Mouse (Mus musculus) skeletal muscle tissue, adult 2 months (tissue): ENCODE data around the gene Wwox.

Source experiments
- DNase-seq: peaks from one replicate; pipeline ENCODE4 v3.0.0-alpha.2; 2012; ENCODE audit warnings: low read depth, low spot score

Gene Wwox

DNA sequence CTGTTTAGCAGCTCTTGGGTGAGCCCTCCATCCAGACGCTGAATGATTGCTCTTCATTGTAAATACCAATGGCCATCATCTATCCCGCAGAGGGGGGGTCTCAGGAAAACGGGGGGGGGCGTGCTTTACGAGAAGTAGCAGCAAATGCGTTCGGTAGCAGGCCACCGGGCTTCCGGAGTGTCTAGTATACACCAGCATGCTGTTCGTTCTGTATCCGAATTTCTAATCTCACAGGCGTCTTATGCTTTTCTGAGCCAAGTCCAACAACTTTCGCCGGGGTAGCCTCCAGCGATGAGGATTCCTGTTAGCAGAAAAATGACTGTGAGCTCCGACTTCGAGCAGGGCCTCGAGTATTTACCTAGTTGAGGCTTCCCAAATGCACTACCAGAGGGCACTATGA, 719.8 kb downstream of the Wwox start:
- peak; percentile 30 for DNase-seq

DNA sequence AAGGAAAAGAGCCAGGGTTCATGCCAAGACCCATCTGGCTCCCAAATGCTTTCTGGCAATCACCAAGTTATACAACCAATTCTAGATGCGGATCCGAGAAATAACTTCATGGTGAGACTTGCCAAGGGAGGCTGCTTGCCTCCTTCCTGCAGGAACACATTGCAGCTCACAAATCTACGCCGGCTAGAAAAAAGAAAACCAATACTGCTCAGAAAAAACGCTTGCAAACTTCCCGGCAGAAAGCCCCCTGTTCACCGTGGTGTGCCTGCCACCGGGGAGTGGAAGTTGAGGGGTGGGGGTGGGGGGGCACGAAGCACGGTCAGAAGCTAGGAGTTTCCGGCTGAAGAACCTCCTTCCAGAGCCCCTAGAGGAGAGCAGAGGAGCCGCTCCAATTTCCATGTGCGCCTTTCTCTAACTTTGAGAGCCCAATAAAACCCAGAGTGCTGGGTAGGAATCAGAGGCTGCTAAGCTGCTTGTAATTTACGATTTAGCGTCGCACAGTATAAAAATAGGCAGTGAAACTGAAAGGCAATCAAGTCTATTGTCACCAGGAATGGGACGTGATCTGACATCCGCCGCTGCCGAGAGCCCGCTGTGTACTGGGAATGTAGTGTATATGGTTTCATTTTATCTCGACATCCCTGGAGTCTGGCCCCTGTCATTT, 720.4 kb downstream of the Wwox start:
- peak; percentile 51 for DNase-seq

DNA sequence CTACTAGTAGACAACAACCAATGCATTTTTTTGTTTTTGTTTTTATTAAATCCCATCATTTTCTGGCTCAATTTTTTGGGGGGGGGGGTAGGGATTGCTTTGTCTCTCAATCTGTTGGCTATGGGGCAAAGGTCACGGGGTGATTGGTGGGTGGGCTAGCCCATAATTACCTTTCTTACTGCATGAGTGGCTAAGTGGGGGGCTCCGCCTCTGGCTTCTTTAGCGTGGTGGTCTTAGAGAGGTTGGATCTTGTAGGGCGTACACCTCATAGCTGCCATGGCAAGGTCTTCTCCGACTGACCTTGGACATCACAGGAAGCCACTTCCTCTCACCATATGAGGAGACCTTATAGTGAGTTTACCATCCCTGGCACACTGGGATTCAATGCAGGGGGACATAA, 721.0 kb downstream of the Wwox start:
- DNase-seq: no peak

DNA sequence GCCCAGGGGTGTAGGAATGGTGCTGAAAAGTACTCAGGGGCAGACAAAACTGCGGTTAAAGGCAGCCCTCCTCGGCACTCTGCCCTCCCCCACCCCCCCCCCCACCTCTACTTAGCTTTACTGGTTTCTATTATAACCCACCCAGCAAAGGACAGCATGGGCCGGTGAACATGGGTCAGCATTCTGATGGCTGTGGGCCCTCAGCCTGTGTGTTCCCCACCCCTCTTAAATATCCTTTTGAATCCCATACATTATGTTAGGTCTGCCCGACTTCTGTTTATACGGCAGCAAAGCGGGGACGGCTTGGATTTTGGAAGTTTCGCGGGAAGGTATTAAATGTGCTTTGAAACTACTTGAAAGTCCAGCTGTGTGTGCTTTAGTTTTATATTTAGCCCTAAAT, 722.1 kb downstream of the Wwox start:
- no peak for DNase-seq

DNA sequence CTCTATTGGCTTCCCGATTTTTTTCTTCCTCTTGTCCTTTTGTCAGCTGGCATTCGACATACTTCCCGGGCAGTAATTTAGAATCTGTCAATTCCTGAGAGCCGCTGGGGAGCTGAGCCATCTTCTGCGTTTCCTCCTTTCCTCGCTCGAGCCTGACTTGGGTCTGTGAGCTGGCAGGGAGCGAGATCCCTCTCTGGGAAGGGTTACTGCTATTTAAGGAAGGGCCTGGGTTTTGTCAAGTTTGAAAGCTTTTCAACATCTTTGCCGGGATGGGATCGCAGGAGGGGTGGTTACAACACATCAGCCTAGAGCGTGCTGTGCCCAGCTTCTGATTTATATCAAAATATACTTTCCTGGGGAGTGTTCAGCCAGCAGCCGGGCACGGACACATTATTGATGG, 725.4 kb downstream of the Wwox start:
- no peak for DNase-seq

DNA sequence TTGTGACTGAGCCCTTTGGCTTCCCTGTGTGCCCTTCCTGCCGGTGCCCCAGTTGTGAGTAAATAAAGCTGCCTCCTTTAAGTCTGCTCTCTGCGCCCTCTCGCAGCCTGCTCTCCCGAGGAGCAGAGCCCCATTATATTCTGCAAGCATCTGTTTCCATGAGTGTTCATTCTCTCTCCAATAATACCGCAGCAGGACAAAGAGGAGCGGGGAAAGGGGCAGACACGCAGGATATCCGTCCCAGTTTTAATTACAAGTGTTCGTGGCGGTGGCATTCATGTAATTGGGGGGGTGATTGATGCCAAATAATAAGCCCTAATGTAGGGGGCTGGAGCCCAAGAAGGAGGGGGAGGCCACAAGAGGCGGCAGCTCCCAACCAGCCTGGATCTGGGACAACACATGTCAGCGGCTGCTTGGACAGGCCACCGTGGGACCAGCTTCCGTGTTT, 734.2 kb downstream of the Wwox start:
- DNase-seq: no peak

DNA sequence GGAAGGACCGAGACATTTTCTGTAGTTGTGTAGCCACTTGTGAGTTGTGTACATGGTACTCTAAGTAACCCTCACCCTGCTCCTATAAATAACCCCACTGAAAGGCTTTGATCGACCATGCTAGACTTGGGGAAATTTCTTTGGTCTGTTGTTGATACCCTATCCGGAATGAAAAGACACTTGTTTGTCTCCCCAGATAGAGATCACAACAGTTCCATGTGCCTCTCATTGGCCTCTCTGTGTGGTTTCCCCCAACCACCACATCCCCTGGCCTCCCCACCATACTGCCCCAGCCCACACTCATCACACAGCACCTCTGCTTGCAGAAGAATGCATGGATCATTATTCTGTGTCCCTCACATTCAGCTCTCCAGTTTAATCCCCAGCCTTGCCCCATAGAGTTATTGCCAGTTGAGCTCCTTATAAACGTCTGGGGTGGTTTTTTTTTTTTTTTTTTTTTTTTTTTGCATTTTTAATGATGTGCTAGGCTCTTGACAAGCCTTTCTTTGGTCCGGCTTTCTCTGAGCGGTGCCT, 746.0 kb downstream of the Wwox start:
- no peak for DNase-seq

DNA sequence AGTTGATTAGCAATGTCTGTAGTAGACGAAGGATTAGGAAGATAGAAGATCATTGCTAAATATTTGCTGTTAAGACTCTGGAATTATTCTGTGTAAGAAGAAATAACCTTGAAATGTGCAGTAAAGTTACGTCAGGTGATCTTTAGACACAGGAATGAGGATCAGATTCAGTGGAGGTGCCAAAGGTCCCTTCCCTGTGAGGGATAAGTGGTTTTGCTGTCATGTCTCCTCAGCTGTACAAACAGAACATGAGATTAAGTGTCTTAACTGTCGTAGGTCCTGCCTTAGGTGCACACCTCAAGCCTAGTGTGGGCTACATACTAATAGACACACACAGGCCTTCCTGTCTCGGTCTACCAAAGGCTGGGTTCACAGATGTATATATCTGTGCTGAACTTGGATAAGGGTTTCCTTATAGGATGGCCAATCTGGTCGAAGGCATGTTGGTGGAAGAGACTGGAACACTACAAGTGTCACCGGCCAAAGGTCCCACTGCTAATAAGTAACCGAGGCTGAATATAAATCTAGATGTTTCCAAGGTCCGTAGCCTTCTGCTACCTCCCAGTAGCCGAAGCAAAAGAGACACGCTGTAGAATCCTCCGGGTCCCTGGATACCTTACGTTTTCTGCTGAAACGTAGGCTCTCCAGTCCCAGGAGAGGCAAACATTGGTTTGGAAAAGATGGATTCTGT, 746.8 kb downstream of the Wwox start:
- DNase-seq: no peak

DNA sequence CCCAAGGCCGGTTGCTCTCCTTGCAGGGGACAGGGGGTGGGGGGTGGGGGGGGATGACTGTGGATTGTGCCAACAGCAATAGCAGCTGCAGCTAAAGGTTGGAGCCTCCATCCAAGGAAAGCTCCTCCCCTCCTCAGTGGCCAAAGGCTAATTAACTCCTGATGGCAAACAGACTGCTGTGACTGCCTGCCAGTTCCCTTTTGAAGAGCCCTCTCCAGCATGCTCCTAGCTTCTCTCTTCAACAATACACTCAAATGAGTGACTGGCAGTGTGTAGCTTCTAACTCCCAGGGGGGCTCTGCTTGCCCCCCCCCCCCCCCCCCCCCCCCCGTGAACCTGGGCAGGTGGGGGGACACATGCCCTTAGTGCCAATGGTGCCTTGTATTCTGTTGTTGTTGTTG, 747.4 kb downstream of the Wwox start:
- peak; percentile 49 for DNase-seq

DNA sequence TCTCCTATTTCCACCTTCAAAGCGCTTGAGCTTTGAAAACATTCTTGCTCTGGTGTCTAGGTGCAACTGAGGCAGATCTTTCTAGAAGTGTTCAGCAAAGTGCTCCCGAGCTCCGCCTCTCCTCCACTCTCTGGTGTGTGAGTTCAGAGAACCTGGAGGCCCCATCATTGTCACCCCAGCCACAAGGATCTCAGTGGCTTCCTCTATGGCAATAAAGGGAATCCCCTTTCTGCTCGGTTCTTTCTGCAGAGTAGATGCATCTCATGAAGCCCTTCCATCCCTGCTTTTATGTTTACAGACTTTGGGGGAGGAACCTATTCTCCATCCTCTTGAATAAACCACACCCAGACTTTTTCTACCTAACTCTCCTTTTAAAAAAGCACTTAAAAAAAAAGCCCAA, 749.0 kb downstream of the Wwox start:
- DNase-seq: no peak

DNA sequence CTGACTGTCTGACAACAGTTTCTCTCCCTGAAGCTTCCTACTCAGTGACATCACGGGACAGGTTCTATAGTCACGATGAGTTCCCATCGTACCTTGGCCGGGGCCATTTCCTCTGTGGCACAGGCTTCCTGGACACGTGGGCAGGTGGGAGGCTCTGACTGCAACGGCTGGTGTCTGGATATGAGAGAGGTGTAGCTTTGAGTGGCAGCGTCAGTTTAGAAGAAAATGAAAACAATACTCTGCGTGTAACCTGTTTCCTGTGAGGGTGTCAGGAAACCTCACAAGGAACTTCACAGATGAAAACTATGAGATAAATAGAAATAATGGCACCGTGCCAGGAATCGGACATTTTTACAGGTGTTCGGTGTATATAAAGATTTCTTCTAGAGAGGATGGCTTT, 750.4 kb downstream of the Wwox start:
- DNase-seq: no peak

DNA sequence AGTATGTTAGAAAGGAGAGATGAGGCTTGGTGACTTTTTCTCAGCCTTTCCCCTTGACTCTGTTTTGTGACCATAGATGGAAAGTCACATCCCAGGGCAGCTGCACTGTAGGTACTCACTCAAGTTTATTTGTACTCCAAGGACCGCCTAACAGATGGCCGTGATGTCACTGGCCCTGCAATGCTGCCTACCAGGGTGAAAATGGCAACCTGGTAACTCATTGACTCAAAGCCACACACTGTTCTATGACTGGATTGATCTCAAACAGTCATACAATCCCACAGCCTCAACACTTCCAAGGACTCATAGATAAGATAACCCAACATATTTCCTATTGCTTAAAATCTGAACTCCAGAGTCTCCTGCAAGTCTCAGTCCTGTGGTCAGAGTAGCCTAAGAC, 754.3 kb downstream of the Wwox start:
- DNase-seq: no peak

DNA sequence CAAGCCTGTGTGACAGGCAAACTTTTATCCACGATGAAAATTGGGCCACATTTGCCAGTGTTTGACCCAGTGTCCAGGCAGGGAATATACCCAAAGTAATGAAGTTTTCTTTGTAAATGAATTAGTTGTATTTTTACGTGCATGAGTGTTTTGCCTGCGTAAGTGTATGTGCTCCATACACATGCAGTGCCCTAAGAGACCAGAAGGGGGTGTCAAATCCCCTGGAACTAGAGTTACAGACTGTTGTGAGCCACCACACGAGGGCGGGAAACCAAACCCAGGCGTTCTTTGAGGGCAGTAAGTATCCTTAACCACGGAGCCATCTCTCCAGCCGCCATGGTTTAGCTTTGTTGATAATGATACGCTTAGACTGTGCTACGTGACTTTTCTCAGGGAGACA, 755.9 kb downstream of the Wwox start:
- DNase-seq: no peak

DNA sequence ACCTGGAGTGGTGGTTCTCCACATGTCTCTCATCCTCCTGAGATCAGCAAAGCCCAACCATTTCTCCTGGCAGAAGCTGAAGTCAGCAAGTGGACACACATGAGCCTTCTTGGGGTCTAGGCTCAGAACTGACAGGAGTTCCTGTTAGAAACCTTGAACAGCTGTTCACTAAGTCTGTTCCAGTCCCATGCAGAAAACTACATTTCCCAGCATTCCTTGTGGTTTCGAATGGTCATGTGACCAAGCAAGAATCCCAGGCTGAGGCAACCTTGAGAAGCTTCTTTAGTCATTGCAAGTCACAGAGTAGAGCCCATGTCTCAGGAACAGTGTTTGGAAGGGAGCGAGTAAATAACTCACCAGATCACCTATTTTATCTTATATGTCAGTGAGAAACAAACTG, 757.4 kb downstream of the Wwox start:
- no peak for DNase-seq

DNA sequence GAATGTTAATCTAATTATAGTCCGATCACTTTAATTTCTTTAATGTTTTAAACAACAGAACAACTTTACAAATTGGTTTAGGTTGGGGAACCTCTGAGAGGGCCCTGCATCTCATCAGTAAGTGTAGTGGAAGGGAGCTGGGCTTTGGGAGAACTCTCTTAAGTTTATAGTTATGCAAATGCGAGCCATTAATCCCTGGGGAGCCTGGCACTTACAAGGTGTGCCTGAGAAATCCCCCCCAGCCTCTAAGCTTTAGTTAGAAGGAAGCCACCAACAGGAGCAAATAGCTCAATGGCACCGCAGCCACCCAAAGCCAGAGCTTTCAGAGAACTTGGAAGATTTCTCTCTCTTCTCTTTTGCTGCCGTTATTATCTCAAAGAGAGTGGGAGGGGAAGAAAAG, 759.7 kb downstream of the Wwox start:
- DNase-seq: no peak

DNA sequence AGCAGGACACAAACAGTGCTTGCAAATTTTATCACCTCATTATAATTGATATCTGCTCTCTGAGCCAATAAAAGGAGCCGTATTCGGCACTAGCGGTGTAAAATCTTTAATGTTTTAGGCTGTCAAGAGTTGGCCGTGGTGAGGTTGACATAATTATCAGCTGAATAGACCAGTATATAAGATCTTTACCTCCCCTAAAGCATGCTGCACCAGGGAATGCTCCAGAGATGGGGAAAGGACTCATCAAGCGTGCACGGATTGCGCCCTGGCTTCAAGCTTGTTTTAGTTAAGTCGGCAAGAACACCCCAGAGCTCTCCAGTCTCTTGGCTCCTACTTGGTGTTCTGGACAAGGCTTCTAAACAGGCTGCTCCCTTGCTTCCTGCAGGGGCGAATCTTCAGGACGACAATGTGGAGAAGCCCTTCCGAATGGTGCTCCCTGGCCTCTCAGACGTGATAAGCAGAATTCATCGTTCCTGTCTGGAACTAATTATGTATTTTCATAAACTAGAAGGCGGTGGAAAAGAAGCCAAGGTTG, 760.2 kb downstream of the Wwox start:
- DNase-seq: no peak

DNA sequence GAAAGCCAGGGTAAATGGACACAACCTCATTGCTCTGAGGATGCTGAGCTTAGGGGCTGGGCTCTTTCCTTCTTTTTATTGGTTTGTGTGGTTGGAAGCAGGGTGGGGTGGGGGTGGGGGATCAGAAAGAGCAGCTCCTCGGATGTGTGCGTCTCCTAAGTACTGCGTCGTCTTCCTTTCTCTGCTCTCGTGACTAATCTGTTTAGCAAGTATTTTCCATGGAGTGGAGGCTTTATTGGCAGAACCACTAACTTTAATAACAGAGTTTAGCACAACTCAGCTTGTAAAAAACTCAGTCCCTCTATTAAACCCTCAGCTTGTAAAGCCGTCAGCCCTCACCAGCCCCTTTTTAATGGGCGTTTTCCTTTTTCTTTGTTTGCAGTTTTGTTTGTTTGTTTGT, 762.3 kb downstream of the Wwox start:
- DNase-seq: no peak

DNA sequence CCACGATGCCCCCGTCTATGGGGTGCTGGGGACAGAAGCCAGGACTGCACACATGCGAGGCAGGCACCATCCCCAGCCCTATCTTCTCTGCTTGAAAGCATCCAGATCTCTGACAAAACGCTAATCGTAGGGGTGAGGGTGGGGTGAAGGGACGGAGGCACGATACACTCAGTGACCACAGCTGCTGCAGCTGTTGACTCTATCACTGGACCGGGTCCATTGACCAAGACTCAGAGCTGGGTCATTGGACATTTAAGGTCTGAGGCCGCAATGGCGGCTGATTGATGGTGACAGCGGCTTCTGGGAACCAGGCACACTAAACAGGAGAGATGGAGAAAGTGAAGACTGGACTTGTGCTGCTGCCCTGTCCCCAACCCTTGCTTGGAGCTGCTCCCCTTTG, 768.0 kb downstream of the Wwox start:
- no peak for DNase-seq

DNA sequence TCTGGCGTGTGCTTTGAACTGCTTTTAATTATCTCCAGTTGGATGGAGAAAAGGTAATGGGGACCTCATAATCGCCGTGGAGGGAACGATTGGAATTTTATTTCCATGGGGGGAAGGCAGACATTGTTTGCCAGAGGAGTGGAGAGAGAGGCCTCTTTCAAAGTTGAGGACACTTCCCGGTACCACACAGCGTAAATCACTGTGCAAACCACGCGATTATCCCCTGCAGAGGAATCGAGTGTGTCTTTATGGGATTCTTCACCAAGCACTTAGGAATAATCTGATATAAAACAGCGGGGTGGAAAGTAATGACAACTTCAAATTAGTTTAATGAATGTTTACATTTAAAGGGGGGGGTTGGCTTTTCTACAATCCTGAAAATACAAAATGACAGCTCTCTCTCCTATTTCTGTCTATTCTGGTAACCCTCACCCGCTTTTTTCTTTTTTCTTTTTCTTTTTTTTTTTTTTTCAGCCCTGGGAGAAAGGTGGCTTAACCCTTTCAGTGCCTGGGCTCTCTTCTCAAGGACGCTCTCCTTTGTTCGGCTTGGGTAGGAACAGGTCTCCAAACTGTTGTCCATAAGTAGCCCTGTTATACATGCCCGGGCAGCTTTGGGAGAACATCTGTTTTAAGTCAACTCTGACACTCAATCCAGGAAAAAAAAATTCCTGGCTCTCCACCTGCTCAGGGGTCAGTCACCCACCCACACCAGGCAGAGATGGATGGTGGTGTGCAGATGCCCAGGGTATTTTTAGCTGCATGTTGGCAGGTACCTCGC, 769.1 kb downstream of the Wwox start:
- DNase-seq: no peak

DNA sequence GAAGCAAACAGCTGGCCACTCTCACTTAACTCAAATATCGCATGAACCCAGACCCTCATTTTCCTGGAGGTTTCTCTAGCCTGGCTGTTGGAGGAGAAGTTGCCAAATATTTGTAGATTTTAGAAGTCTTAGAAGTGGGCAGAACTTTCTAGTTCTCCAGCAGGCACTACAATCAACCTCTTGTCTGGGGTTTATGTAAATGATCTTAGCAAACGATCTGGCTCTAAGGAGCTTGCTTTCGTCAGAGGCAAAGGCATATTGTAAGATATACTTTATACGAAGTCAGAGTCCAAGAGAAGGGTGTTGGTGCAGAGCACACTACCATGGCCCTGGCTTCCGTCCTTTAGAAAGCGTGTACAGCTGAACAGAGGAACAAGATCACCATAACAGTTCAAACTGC, 770.6 kb downstream of the Wwox start:
- DNase-seq: no peak

DNA sequence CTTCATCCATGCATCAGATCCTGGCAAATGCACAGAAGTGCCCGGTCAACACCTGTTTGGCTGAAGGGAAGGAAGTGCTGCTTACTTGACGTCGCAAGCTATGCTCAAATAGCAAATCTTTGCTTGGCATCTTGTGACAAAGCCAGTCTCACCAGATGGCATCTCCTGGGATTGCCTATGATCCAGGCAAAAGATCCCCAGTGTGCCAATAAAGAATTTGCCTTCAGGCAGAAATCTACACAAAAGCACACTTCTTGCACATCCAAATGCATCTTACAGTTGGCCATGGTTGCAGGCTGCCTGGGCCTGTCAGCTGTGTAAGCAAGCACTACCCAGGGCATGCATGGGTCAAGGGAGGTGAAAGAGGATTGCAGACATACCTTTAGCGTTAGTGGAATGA, 773.7 kb downstream of the Wwox start:
- no peak for DNase-seq

DNA sequence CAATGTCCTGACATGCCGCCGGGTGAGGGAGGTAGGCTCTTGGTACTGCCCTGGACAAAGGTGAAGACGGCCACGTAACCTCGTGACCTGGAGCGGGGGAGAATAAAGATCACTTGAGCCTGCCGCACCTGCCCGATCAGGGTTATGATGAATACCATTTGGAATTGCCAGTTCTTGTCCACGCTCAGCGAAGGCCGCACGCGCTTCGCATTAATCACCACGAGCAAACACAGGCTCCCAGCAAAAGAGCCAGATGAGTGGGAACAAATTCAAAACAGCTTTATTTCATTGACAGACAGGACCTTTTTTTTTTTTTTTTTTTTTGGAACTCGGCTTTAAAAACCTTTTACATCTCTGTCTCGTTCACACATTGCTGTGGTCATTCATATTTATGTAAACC, 775.4 kb downstream of the Wwox start:
- no peak for DNase-seq
